Mouse (Mus musculus) R1 (cell line): ENCODE results near the gene Gm13271.
"Not testable (repeated sequence)": the region's sequence is repeated elsewhere in the genome, so short reads cannot be mapped to it uniquely, and the experiment has no call there.

Experiments used
- DNase-seq: peaks from one replicate; pipeline ENCODE4 v3.0.0-alpha.2; 2018; ENCODE audit warnings: low read depth, low spot score

Gm13271 gene

GRCm38 (mm10) chr4:88760431-88760830 is 5.8 kb downstream of the Gm13271 start:
- not testable (repeated sequence) for DNase-seq

GRCm38 (mm10) chr4:88761776-88762175 is 7.1 kb downstream of the Gm13271 start:
- DNase-seq: not testable (repeated sequence)

- DNase-seq: not testable (repeated sequence)
These were observed 7.7 kb downstream of the Gm13271 start for GRCm38 (mm10) chr4:88762341-88762740.

GRCm38 (mm10) chr4:88763384-88764018 is 8.8 kb downstream of the Gm13271 start:
- DNase-seq: not testable (repeated sequence)

GRCm38 (mm10) chr4:88773534-88773933 is 18.9 kb downstream of the Gm13271 start, which contains the start of gene Gm13290:
Gene Gm13290, plus strand, starts transcription at chr4:88773834.
- not testable (repeated sequence) for DNase-seq

- DNase-seq: not testable (repeated sequence)
These were observed 22.0 kb downstream of the Gm13271 start, which contains the start of gene Gm13289 for GRCm38 (mm10) chr4:88776622-88777021. Gene Gm13289, plus strand, starts transcription at chr4:88776922.

GRCm38 (mm10) chr4:88779550-88779949 is 24.9 kb downstream of the Gm13271 start, which contains the start of gene Gm13272:
Gene Gm13272, plus strand, starts transcription at chr4:88779850.
- not testable (repeated sequence) for DNase-seq

GRCm38 (mm10) chr4:88780320-88780719 is 25.7 kb downstream of the Gm13271 start:
- not testable (repeated sequence) for DNase-seq

GRCm38 (mm10) chr4:88781831-88782230 is 27.2 kb downstream of the Gm13271 start, which contains the start of gene Ifnz:
Gene Ifnz, plus strand, starts transcription at chr4:88782131.
- not testable (repeated sequence) for DNase-seq

GRCm38 (mm10) chr4:88782335-88782734 is 27.7 kb downstream of the Gm13271 start:
- DNase-seq: not testable (repeated sequence)

- DNase-seq: not testable (repeated sequence)
These were observed 30.7 kb downstream of the Gm13271 start, which contains the start of gene Gm13276 for GRCm38 (mm10) chr4:88785409-88785808. Gene Gm13276, plus strand, starts transcription at chr4:88785709.

GRCm38 (mm10) chr4:88788402-88788801 is 33.7 kb downstream of the Gm13271 start, which contains the start of gene Gm13277:
Gene Gm13277, plus strand, starts transcription at chr4:88788632.
- not testable (repeated sequence) for DNase-seq

- not testable (repeated sequence) for DNase-seq
These were observed 36.6 kb downstream of the Gm13271 start, which contains the start of gene Gm13278 for GRCm38 (mm10) chr4:88791250-88791649. Gene Gm13278, plus strand, starts transcription at chr4:88791550.

- not testable (repeated sequence) for DNase-seq
These were observed 39.4 kb downstream of the Gm13271 start, which contains the start of gene Gm13275 for GRCm38 (mm10) chr4:88793936-88794675. Gene Gm13275, plus strand, starts transcription at chr4:88794487.

- DNase-seq: not testable (repeated sequence)
These were observed 42.4 kb downstream of the Gm13271 start, which contains the start of gene Gm13279 for GRCm38 (mm10) chr4:88797097-88797496. Gene Gm13279, plus strand, starts transcription at chr4:88797397.

- not testable (repeated sequence) for DNase-seq
These were observed 44.7 kb downstream of the Gm13271 start, which contains the start of gene Gm13285 for GRCm38 (mm10) chr4:88799365-88799764. Gene Gm13285, plus strand, starts transcription at chr4:88799665.

- DNase-seq: not testable (repeated sequence)
These were observed 48.3 kb downstream of the Gm13271 start, which contains the start of gene Gm13287 for GRCm38 (mm10) chr4:88802954-88803353. Gene Gm13287, plus strand, starts transcription at chr4:88803254.
